Mouse (Mus musculus) erythroblast, embryonic 14.5 days (primary cell): ENCODE measurements around the gene Zfp872. TPM values are rescaled to one million over a fixed set of nuclear protein-coding genes. Genes with fewer than 3 reads are reported as not detected.

Source experiments
- H3K27me3 ChIP-seq: 2 replicates; pipeline ENCODE4 v1.6.1; 2012; ENCODE audit warnings: inconsistent platforms; ENCODE audit not compliant: control insufficient read depth
- H3K36me3 ChIP-seq: 2 replicates; pipeline ENCODE4 v1.6.1; 2012; ENCODE audit warnings: mild to moderate bottlenecking, inconsistent platforms; ENCODE audit not compliant: control insufficient read depth
- H3K4me1 ChIP-seq: 2 replicates; pipeline ENCODE4 v1.6.1; 2012; ENCODE audit warnings: inconsistent platforms; ENCODE audit not compliant: control insufficient read depth
- H3K4me3 ChIP-seq: replicated peaks from 2 replicates; pipeline ENCODE3; 2012; ENCODE audit warnings: moderate library complexity, mild to moderate bottlenecking, inconsistent platforms
- H3K9me3 ChIP-seq: 2 replicates; pipeline ENCODE4 v1.6.1; 2012; ENCODE audit warnings: low read length, inconsistent platforms, mixed read lengths; ENCODE audit not compliant: control insufficient read depth
- GATA1 ChIP-seq: IDR thresholded peaks from 2 replicates; pipeline ENCODE4 v1.6.1; 2012; ENCODE audit warnings: low read length, inconsistent platforms, mixed read lengths
- TAL1 ChIP-seq: IDR thresholded peaks from 3 replicates; pipeline ENCODE4 v1.6.1; 2012; ENCODE audit warnings: low read length, inconsistent platforms, mixed read lengths
- polyA plus RNA-seq: library from polyadenylated mRNA; stranded (reverse); fragments of >175 nt; gene quantifications from 2 replicates; pipeline ENCODE4 v1.2.3, GENCODE M21; 2012

Zfp872 gene
- polyA plus RNA-seq, 1 experiment, result not detected

GRCm38 (mm10) chr9:22166686-22167085 lies 21.2 kb upstream of the Zfp872 start:
- no peaks in the 10 kb centered on the region for H3K36me3 ChIP-seq
- no peaks in the 10 kb centered on the region for H3K4me1 ChIP-seq
- H3K9me3 ChIP-seq, result peaks cover 7% of the 10 kb centered on the region
- H3K4me3 ChIP-seq, result no peak overlapping the region
- H3K27me3 ChIP-seq, result peaks cover 4% of the 10 kb centered on the region; the same call in 1 of the 2 replicates
- no peak for TF ChIP-seq TAL1
- no peak for TF ChIP-seq GATA1

GRCm38 (mm10) chr9:22167751-22168150 lies 20.1 kb upstream of the Zfp872 start:
- H3K4me1 ChIP-seq, result no peaks in the 10 kb centered on the region
- peaks cover 7% of the 10 kb centered on the region for H3K9me3 ChIP-seq
- peaks cover 4% of the 10 kb centered on the region; the same call in 1 of the 2 replicates for H3K27me3 ChIP-seq
- TF ChIP-seq GATA1 (no peak), TAL1 (no peak)
- no peaks in the 10 kb centered on the region for H3K36me3 ChIP-seq
- no peak overlapping the region for H3K4me3 ChIP-seq

- H3K36me3 ChIP-seq, result no peaks in the 10 kb centered on the region
- H3K4me1 ChIP-seq, result no peaks in the 10 kb centered on the region
- no peak overlapping the region for H3K4me3 ChIP-seq
- no peak for TF ChIP-seq GATA1
- TF ChIP-seq TAL1, result no peak
- peaks cover 4% of the 10 kb centered on the region; the same call in 1 of the 2 replicates for H3K27me3 ChIP-seq
- peaks cover 7% of the 10 kb centered on the region for H3K9me3 ChIP-seq
Observed at GRCm38 (mm10) chr9:22169327-22169726, 18.6 kb upstream of the Zfp872 start.

GRCm38 (mm10) chr9:22172318-22172717 lies 15.6 kb upstream of the Zfp872 start:
- no peaks in the 10 kb centered on the region for H3K9me3 ChIP-seq
- no peak for TF ChIP-seq GATA1
- TF ChIP-seq TAL1, result no peak
- no peaks in the 10 kb centered on the region for H3K36me3 ChIP-seq
- H3K27me3 ChIP-seq, result no peaks in the 10 kb centered on the region
- H3K4me3 ChIP-seq, result no peak overlapping the region
- H3K4me1 ChIP-seq, result no peaks in the 10 kb centered on the region

GRCm38 (mm10) chr9:22196412-22196811 lies 8.5 kb downstream of the Zfp872 start:
- TF ChIP-seq GATA1 (no peak), TAL1 (no peak)
- H3K36me3 ChIP-seq, result no peaks in the 10 kb centered on the region
- no peaks in the 10 kb centered on the region for H3K4me1 ChIP-seq
- no peak overlapping the region for H3K4me3 ChIP-seq
- H3K27me3 ChIP-seq, result no peaks in the 10 kb centered on the region
- peaks cover 24% of the 10 kb centered on the region for H3K9me3 ChIP-seq

GRCm38 (mm10) chr9:22213785-22214194 lies 25.9 kb downstream of the Zfp872 start:
- TF ChIP-seq TAL1, result no peak
- TF ChIP-seq GATA1, result no peak
- Histone ChIP-seq H3K9me3 (no peaks in the 10 kb centered on the region), H3K36me3 (no peaks in the 10 kb centered on the region), H3K4me1 (no peaks in the 10 kb centered on the region), H3K4me3 (no peak overlapping the region), H3K27me3 (no peaks in the 10 kb centered on the region)

- Histone ChIP-seq H3K9me3 (no peaks in the 10 kb centered on the region), H3K36me3 (no peaks in the 10 kb centered on the region), H3K27me3 (no peaks in the 10 kb centered on the region), H3K4me3 (no peak overlapping the region), H3K4me1 (no peaks in the 10 kb centered on the region)
- TF ChIP-seq TAL1 (no peak), GATA1 (no peak)
Observed at GRCm38 (mm10) chr9:22214549-22214948, 26.7 kb downstream of the Zfp872 start.

GRCm38 (mm10) chr9:22216705-22217104 lies 28.8 kb downstream of the Zfp872 start:
- no peak overlapping the region for H3K4me3 ChIP-seq
- TF ChIP-seq GATA1 (no peak), TAL1 (no peak)
- H3K4me1 ChIP-seq, result no peaks in the 10 kb centered on the region
- H3K36me3 ChIP-seq, result no peaks in the 10 kb centered on the region
- H3K9me3 ChIP-seq, result no peaks in the 10 kb centered on the region
- no peaks in the 10 kb centered on the region for H3K27me3 ChIP-seq

GRCm38 (mm10) chr9:22217858-22218493 lies 30.1 kb downstream of the Zfp872 start:
- TF ChIP-seq GATA1 (no peak), TAL1 (no peak)
- H3K4me3 ChIP-seq, result no peak overlapping the region
- H3K4me1 ChIP-seq, result no peaks in the 10 kb centered on the region
- H3K9me3 ChIP-seq, result no peaks in the 10 kb centered on the region
- no peaks in the 10 kb centered on the region for H3K36me3 ChIP-seq
- no peaks in the 10 kb centered on the region; the same call in 1 of the 2 replicates for H3K27me3 ChIP-seq
